Mouse (Mus musculus): ENCODE results near the gene Rhox2f. TPM values are rescaled to one million over a fixed set of nuclear protein-coding genes. Genes with fewer than 3 reads are reported as not detected.
"Not testable (repeated sequence)": the region's sequence is repeated elsewhere in the genome, so short reads cannot be mapped to it uniquely, and the experiment has no call there.

The Rhox2f gene
- not detected in 2 replicates for polyA plus RNA-seq (2015; fragmentation: Nextera tagmentation; extraction: Ambion mirVana)

GRCm38 (mm10) chrX:37571105-37571504 is at the start of gene Rhox2f:
Rhox2f (plus strand) TSS chrX:37571405.
- H3K9me3 ChIP-seq (replicated peaks); H3K4me1 ChIP-seq (replicated peaks); H3K4me2 ChIP-seq; H3K4me3 ChIP-seq; H3K9ac ChIP-seq; ATAC-seq (replicated peaks; ENCODE audit: insufficient number of reproducible peaks, insufficient read depth, low FRiP score, low read depth); H3K36me3 ChIP-seq; H3K27ac ChIP-seq; H3K27me3 ChIP-seq: not testable (repeated sequence)
- 89% methylated on average over 8 of the region's 8 CpGs for WGBS

DNA sequence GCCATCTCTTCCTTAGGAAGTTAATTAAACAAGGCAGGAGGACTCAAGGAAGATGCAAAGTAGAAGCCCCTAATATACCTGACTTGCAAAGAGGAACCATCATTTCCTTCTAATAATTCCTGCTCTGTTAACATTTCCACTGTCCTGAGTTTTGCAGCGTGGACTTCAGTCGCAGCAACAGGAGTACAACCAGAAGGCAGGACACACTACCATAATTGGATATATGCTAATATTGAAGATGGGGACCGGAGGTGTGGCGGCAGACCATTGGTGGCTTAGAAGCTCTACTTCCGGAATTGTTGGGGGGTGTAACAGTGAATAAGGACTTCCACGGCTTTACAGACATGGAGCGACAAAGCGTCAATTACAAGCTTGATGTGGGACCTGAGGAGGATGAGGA is 41.1 kb upstream of the Rhox2f start, which contains the start of gene Rhox2e:
Gene Rhox2e, plus strand, starts transcription at position 301 of the 400 bp plus-strand sequence.
- not testable (repeated sequence) for ATAC-seq (replicated peaks; ENCODE audit: insufficient number of reproducible peaks, insufficient read depth, low FRiP score, low read depth); H3K4me2 ChIP-seq
- 91% methylated on average over 3 of the region's 8 CpGs for WGBS

DNA sequence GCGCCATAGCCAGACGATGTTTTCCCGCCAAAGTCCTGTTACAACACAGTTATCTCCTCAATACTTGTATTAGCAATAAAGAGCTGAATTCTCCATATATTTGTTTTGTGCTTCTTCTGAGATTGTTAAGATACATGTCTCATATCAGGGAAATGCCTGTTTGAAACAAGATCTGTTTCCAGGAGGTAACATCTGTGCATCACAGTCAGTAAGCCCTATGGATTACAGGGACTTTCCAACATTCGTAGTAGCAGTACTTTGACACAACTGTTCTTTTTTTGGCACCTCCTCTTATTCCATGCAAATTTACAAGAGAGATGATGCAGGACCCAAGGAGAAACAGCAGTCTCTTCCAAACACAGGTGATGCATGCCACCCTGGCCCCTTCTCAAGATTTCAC is 29.5 kb upstream of the Rhox2f start, which contains the start of gene Rhox3e:
Gene Rhox3e, plus strand, starts transcription at position 301 of the 400 bp plus-strand sequence.
- WGBS, result 63% methylated on average over 1 of the region's 4 CpGs
- ATAC-seq (replicated peaks; ENCODE audit: insufficient number of reproducible peaks, insufficient read depth, low FRiP score, low read depth), result not testable (repeated sequence)

More for the DNA sequence above, 41.1 kb upstream of the Rhox2f start, which contains the start of gene Rhox2e:
- H3K27ac ChIP-seq; H3K9me3 ChIP-seq (replicated peaks); H3K9ac ChIP-seq; H3K27me3 ChIP-seq; H3K36me3 ChIP-seq; H3K4me1 ChIP-seq (replicated peaks); H3K4me3 ChIP-seq: not testable (repeated sequence)

GRCm38 (mm10) chrX:37557112-37557511 is 14.1 kb upstream of the Rhox2f start, which contains the start of gene Rhox4e:
Rhox4e (plus strand) TSS chrX:37557412.
- not testable (repeated sequence) for H3K27ac ChIP-seq; H3K4me1 ChIP-seq (replicated peaks); H3K27me3 ChIP-seq; H3K9ac ChIP-seq; H3K4me2 ChIP-seq; ATAC-seq (replicated peaks; ENCODE audit: insufficient number of reproducible peaks, insufficient read depth, low FRiP score, low read depth); H3K4me3 ChIP-seq; H3K9me3 ChIP-seq (replicated peaks); H3K36me3 ChIP-seq
- WGBS, result 93% methylated on average over 10 of the region's 18 CpGs

More for the DNA sequence above, 29.5 kb upstream of the Rhox2f start, which contains the start of gene Rhox3e:
- not testable (repeated sequence) for H3K9ac ChIP-seq; H3K4me2 ChIP-seq; H3K4me1 ChIP-seq (replicated peaks); H3K27me3 ChIP-seq; H3K36me3 ChIP-seq; H3K27ac ChIP-seq; H3K9me3 ChIP-seq (replicated peaks); H3K4me3 ChIP-seq

GRCm38 (mm10) chrX:37572638-37573037 is 1.4 kb downstream of the Rhox2f start:
- not testable (repeated sequence) for H3K27ac ChIP-seq; ATAC-seq (replicated peaks; ENCODE audit: insufficient number of reproducible peaks, insufficient read depth, low FRiP score, low read depth); H3K27me3 ChIP-seq; H3K4me3 ChIP-seq; H3K36me3 ChIP-seq; H3K9ac ChIP-seq; H3K4me1 ChIP-seq (replicated peaks); H3K9me3 ChIP-seq (replicated peaks); H3K4me2 ChIP-seq
- 51% methylated on average over 2 of the region's 2 CpGs for WGBS

GRCm38 (mm10) chrX:37580692-37581091 is 9.5 kb downstream of the Rhox2f start, which contains the start of gene Rhox3f:
Rhox3f (plus strand) TSS chrX:37580992.
- not testable (repeated sequence) for H3K27me3 ChIP-seq; H3K4me1 ChIP-seq (replicated peaks); H3K9me3 ChIP-seq (replicated peaks); H3K36me3 ChIP-seq; H3K4me2 ChIP-seq; H3K9ac ChIP-seq; H3K4me3 ChIP-seq; H3K27ac ChIP-seq; ATAC-seq (replicated peaks; ENCODE audit: insufficient number of reproducible peaks, insufficient read depth, low FRiP score, low read depth)

DNA sequence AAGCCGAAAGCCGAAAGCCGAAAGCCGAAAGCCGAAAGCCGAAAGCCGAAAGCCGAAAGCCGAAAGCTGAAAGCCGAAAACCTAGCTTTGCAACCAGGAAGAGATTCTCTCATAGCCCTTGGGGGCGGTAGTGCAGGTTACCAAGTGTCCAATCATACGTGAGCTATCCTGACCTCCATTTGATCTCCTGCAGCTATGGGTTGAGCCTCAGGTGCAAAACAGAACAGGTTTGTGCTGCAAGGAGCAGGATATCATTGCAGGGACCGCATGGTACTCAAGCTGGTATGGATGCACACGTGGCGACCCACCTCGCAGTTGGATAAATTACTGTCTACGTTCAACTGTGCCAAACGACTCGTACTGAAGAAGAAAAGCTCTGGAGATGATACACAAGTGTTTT is 36.4 kb downstream of the Rhox2f start, which contains the start of gene Rhox4f:
Gene Rhox4f, minus strand, starts transcription at position 101 of the 400 bp plus-strand sequence.
- H3K4me2 ChIP-seq; H3K27ac ChIP-seq; H3K9me3 ChIP-seq (replicated peaks); H3K27me3 ChIP-seq; H3K4me3 ChIP-seq; ATAC-seq (replicated peaks; ENCODE audit: insufficient number of reproducible peaks, insufficient read depth, low FRiP score, low read depth); H3K36me3 ChIP-seq; H3K9ac ChIP-seq; H3K4me1 ChIP-seq (replicated peaks): not testable (repeated sequence)
- 93% methylated on average over 16 of the region's 19 CpGs for WGBS

Other genes with a start within 250 kb of the Rhox2f start
- gene Rhox3a2, start 191.4 kb upstream of the Rhox2f start, polyA plus RNA-seq (2015; fragmentation: Nextera tagmentation; extraction: Ambion mirVana), result not detected in 2 replicates
- 0.66 and 2.8 TPM in 2 replicates for gene Rhox4a2, start 180.6 kb upstream of the Rhox2f start, polyA plus RNA-seq (2015; fragmentation: Nextera tagmentation; extraction: Ambion mirVana)
- gene Rhox2b, start 159.3 kb upstream of the Rhox2f start, polyA plus RNA-seq (2015; fragmentation: Nextera tagmentation; extraction: Ambion mirVana), result not detected in 2 replicates
- 1.9 TPM in 1 of 2 replicates, not detected in the other for gene Rhox4b, start 138.9 kb upstream of the Rhox2f start, polyA plus RNA-seq (2015; fragmentation: Nextera tagmentation; extraction: Ambion mirVana)
- not detected in 2 replicates for gene Rhox2c, start 117.7 kb upstream of the Rhox2f start, polyA plus RNA-seq (2015; fragmentation: Nextera tagmentation; extraction: Ambion mirVana)
- not detected in 2 replicates for gene Rhox3c, start 112.8 kb upstream of the Rhox2f start, polyA plus RNA-seq (2015; fragmentation: Nextera tagmentation; extraction: Ambion mirVana)
- gene Rhox4c, start 91.1 kb upstream of the Rhox2f start, polyA plus RNA-seq (2015; fragmentation: Nextera tagmentation; extraction: Ambion mirVana), result not detected in 2 replicates
- gene Rhox2d, start 78.0 kb upstream of the Rhox2f start, polyA plus RNA-seq (2015; fragmentation: Nextera tagmentation; extraction: Ambion mirVana), result not detected in 2 replicates
- not detected in 2 replicates for gene Rhox4d, start 57.0 kb upstream of the Rhox2f start, polyA plus RNA-seq (2015; fragmentation: Nextera tagmentation; extraction: Ambion mirVana)
- gene Rhox2e, start 41.0 kb upstream of the Rhox2f start, polyA plus RNA-seq (2015; fragmentation: Nextera tagmentation; extraction: Ambion mirVana), result not detected in 2 replicates
- gene Rhox3e, start 29.4 kb upstream of the Rhox2f start, polyA plus RNA-seq (2015; fragmentation: Nextera tagmentation; extraction: Ambion mirVana), result not detected in 2 replicates
- not detected in 2 replicates for gene Rhox4e, start 14.0 kb upstream of the Rhox2f start, polyA plus RNA-seq (2015; fragmentation: Nextera tagmentation; extraction: Ambion mirVana)
- not detected in 2 replicates for gene Rhox3f, start 9.6 kb downstream of the Rhox2f start, polyA plus RNA-seq (2015; fragmentation: Nextera tagmentation; extraction: Ambion mirVana)
- gene Rhox4f, start 36.3 kb downstream of the Rhox2f start, polyA plus RNA-seq (2015; fragmentation: Nextera tagmentation; extraction: Ambion mirVana), result not detected in 2 replicates
- gene Rhox3g, start 57.2 kb downstream of the Rhox2f start, polyA plus RNA-seq (2015; fragmentation: Nextera tagmentation; extraction: Ambion mirVana), result not detected in 2 replicates
- not detected in 2 replicates for gene Rhox2g, start 72.1 kb downstream of the Rhox2f start, polyA plus RNA-seq (2015; fragmentation: Nextera tagmentation; extraction: Ambion mirVana)
- gene Rhox4g, start 79.9 kb downstream of the Rhox2f start, polyA plus RNA-seq (2015; fragmentation: Nextera tagmentation; extraction: Ambion mirVana), result not detected in 2 replicates
- not detected in 2 replicates for gene Rhox3h, start 97.4 kb downstream of the Rhox2f start, polyA plus RNA-seq (2015; fragmentation: Nextera tagmentation; extraction: Ambion mirVana)
- not detected in 2 replicates for gene Rhox2h, start 101.9 kb downstream of the Rhox2f start, polyA plus RNA-seq (2015; fragmentation: Nextera tagmentation; extraction: Ambion mirVana)
- gene Rhox5, start 233.4 kb downstream of the Rhox2f start, polyA plus RNA-seq (2015; fragmentation: Nextera tagmentation; extraction: Ambion mirVana), result 11.0 and 12.3 TPM in 2 replicates

Data from heart, embryonic 15.5 days (tissue).